Mouse (Mus musculus): ENCODE results near the gene Lrp1.

GRCm38 (mm10) chr10:127597311-127597901 is 23.5 kb downstream of the Lrp1 start:
- no peak for TF ChIP-seq CTCF (IDR thresholded peaks at IDR 0.05; ENCODE audit: borderline replicate concordance, extremely low read depth, insufficient read depth, insufficient read length)
- no peak for TF ChIP-seq POLR2A (IDR thresholded peaks at IDR 0.05; ENCODE audit: borderline replicate concordance, extremely low read depth, insufficient read depth, insufficient read length, poor library complexity, severe bottlenecking)
